In genomic region chr7:126039247-126039835, GRCm38 (mm10) we compare ENCODE assay signal across 8 mouse cellular contexts. TPM values are rescaled to one million over a fixed set of nuclear protein-coding genes. Genes with fewer than 3 reads are reported as not detected.
DNase-seq lines count a peak whose midpoint lies in the region; ATAC-seq and TF ChIP-seq lines count a peak whose summit lies in the region.
"Had no signal": no experiment of that assay in that cellular context is flagged by ENCODE, and none has a peak within 500 bp of the region (broad histone marks: within the 10 kb centered on the region; RNA-seq: fewer than 3 reads in every experiment).

No protein-coding gene starts in this region.

- H3K4me2 ChIP-seq in hindbrain, embryonic 11.5 days (replicated peaks; ENCODE audit: low read depth, low read length): no peak overlapping the region

- ATAC-seq in hindbrain, embryonic 11.5 days (ENCODE audit: low FRiP score): 0 out of 2 replicates have a peak, but pooled peaks have one; percentile 12
- ATAC-seq in megakaryocyte progenitor cell, adult 5-6 weeks (replicated peaks; ENCODE audit: poor library complexity): peak; percentile 44

- H3K4me3 ChIP-seq in MEL (ENCODE audit: control insufficient read depth in 1 of 2, insufficient read depth in 1 of 2, low read depth in 2 of 2, low read length in 2 of 2): no peak overlapping the region
- H3K4me3 ChIP-seq in hindbrain, embryonic 11.5 days (ENCODE audit: low read depth, low read length): no peak overlapping the region

- H3K4me1 ChIP-seq in MEL (ENCODE audit: control insufficient read depth in 1 of 2, insufficient read depth in 2 of 2, low read length in 2 of 2): peaks cover 20 to 48% of the 10 kb centered on the region in 2 experiments
- no peaks in the 10 kb centered on the region; the same call in 1 of the 2 replicates for H3K4me1 ChIP-seq in hindbrain, embryonic 11.5 days (replicated peaks; ENCODE audit: control insufficient read depth, insufficient read depth, low read length)

- H3K27me3 ChIP-seq in MEL (ENCODE audit: control insufficient read depth in 1 of 2, insufficient read depth in 2 of 2, low read length in 2 of 2): no peaks in the 10 kb centered on the region
- H3K27me3 ChIP-seq in hindbrain, embryonic 11.5 days (ENCODE audit: control insufficient read depth, insufficient read depth, low read length): no peaks in the 10 kb centered on the region

- H3K9me3 ChIP-seq in MEL (replicated peaks; ENCODE audit: insufficient read depth, low read length): no peaks in the 10 kb centered on the region
- no peaks in the 10 kb centered on the region for H3K9me3 ChIP-seq in hindbrain, embryonic 11.5 days (ENCODE audit: control insufficient read depth, low read length)

- peaks cover 0 to 40% of the 10 kb centered on the region in 2 experiments; a peak in 2 of 4 replicates for H3K36me3 ChIP-seq in MEL (ENCODE audit: control insufficient read depth in 1 of 2, insufficient read depth in 2 of 2, low read length in 2 of 2)
- H3K36me3 ChIP-seq in hindbrain, embryonic 11.5 days (ENCODE audit: control insufficient read depth, insufficient read depth, low read length): no peaks in the 10 kb centered on the region

- no peak for TF ChIP-seq POLR2A in MEL (IDR thresholded peaks at IDR 0.05; ENCODE audit: control insufficient read depth in 1 of 2, insufficient read depth in 1 of 2, low read depth in 1 of 2, low read length in 2 of 2, poor library complexity in 1 of 2)

- peak overlapping the region; percentile 97 for H3K27ac ChIP-seq in MEL (ENCODE audit: control insufficient read depth, low read depth, low read length)
- H3K27ac ChIP-seq in hindbrain, embryonic 11.5 days (ENCODE audit: low read depth, low read length): peak overlapping the region; percentile 58; the same call in 1 of the 2 replicates

- peak; percentile 55 to 70; a peak in 3 of 4 replicates for TF ChIP-seq EP300 in MEL (IDR thresholded peaks at IDR 0.05; ENCODE audit: low read depth in 1 of 2, low read length in 2 of 2)

- peak overlapping the region; percentile 41; the same call in 1 of the 2 replicates for H3K9ac ChIP-seq in MEL (ENCODE audit: control insufficient read depth, low read depth, low read length, poor library complexity, severe bottlenecking)
- no peak overlapping the region for H3K9ac ChIP-seq in hindbrain, embryonic 11.5 days (ENCODE audit: low read depth, low read length)

- 89% methylated on average over 5 of the region's 5 CpGs for WGBS in hindbrain, embryonic 11.5 days

- DNase-seq in MEL (ENCODE audit: low read depth, low spot score): peak; percentile 73
- peak; percentile 65 for DNase-seq in c-Kit-negative CD71-positive TER-119-positive erythroid progenitor cells, embryonic 14.5 days (ENCODE audit: low read depth, low spot score)
- DNase-seq in hindbrain, embryonic 11.5 days (ENCODE audit: low spot score): no peak
- DNase-seq in gastrocnemius, postnatal 4 days (ENCODE audit: low spot score in 2 of 2): no peak
- DNase-seq in gastrocnemius, postnatal 10 days: no peak
- DNase-seq in adrenal gland, adult (ENCODE audit: inconsistent age in 2 of 2, low spot score in 1 of 2): no peak
- DNase-seq: thymus, postnatal 14 days had no signal

- TF ChIP-seq RAD21 in MEL (IDR thresholded peaks at IDR 0.05; ENCODE audit: low read depth, low read length): no peak

- TF ChIP-seq CTCF in MEL (IDR thresholded peaks at IDR 0.05 in 2 of 3, conservative IDR thresholded peaks at IDR 0.05 in 1 of 3; ENCODE audit: control insufficient read depth in 1 of 3, insufficient read depth in 1 of 3, low read depth in 2 of 3, low read length in 3 of 3, poor library complexity in 1 of 3, severe bottlenecking in 1 of 3): no peak

- H3K79me2 ChIP-seq in MEL (ENCODE audit: control insufficient read depth, insufficient read depth, low read length, poor library complexity): no peaks in the 10 kb centered on the region

TF ChIP-seq in MEL, 35 proteins besides CTCF, POLR2A, EP300 and RAD21:
- no peak for TF ChIP-seq ELF1 (IDR thresholded peaks at IDR 0.05; ENCODE audit: low read depth, low read length)
- 0 out of 2 replicates have a peak, but pooled peaks have one; percentile 30 for TF ChIP-seq TCF12 (IDR thresholded peaks at IDR 0.05; ENCODE audit: low read depth, low read length)
- TF ChIP-seq GATA1 (IDR thresholded peaks at IDR 0.05; ENCODE audit: low read depth, low read length): peak; percentile 74
- TF ChIP-seq BHLHE40 (IDR thresholded peaks at IDR 0.05; ENCODE audit: borderline replicate concordance, low read depth, low read length): peak; percentile 25; the same call in 1 of the 2 replicates
- TF ChIP-seq ETS1 (IDR thresholded peaks at IDR 0.05; ENCODE audit: low read depth, low read length): peak; percentile 88
- peak; percentile 58; the same call in 1 of the 2 replicates for TF ChIP-seq SIN3A (IDR thresholded peaks at IDR 0.05; ENCODE audit: low read length)
- TF ChIP-seq TBP (IDR thresholded peaks at IDR 0.05; ENCODE audit: low read depth, low read length): peak; percentile 70
- TF ChIP-seq UBTF (IDR thresholded peaks at IDR 0.05; ENCODE audit: borderline replicate concordance, insufficient read depth, low read depth, low read length): 0 out of 2 replicates have a peak, but pooled peaks have one; percentile 75
- TF ChIP-seq MYB (IDR thresholded peaks at IDR 0.05; ENCODE audit: low read depth, low read length): no peak
- 0 out of 2 replicates have a peak, but pooled peaks have one; percentile 30 for TF ChIP-seq MXI1 (IDR thresholded peaks at IDR 0.05; ENCODE audit: low read depth, low read length)
- TF ChIP-seq HCFC1 (IDR thresholded peaks at IDR 0.05; ENCODE audit: low read depth, low read length): 0 out of 2 replicates have a peak, but pooled peaks have one; percentile 13
TF ChIP-seq in MEL: peak in this region for 9.

RNA-seq across cellular contexts. Expression of gene Gsg1l, which starts 42.9 kb away (rescaled TPM):
- total RNA-seq in MEL (2012; rRNA removed): not detected in 2 replicates
- not detected for polyA plus RNA-seq in MEL (2012; ENCODE audit: insufficient read depth in 1 of 2, insufficient read length in 2 of 2, low read depth in 1 of 2, low replicate concordance in 2 of 2, missing spikeins in 1 of 2)
- 2.7 and 4.6 TPM in 2 replicates for polyA plus RNA-seq in hindbrain, embryonic 11.5 days (2014; fragmentation: Nextera tagmentation; extraction: Ambion mirVana)
- not detected in 2 replicates for total RNA-seq in megakaryocyte progenitor cell, adult 5-6 weeks (2015)
- not detected in 2 replicates for total RNA-seq in megakaryocyte progenitor cell, adult 5-6 weeks (2017)
- total RNA-seq in gastrocnemius, postnatal 4 days (2021): under 1 TPM; 0.34 to 0.47 TPM
- total RNA-seq in gastrocnemius, postnatal 10 days (2021): under 1 TPM; 0.21 to 0.68 TPM

Comparison
In these comparisons a context has a peak if more than half of its experiments do, and no peak if none do; other contexts are left out.
1. DNase-seq: peak in MEL (single experiment) and c-Kit-negative CD71-positive TER-119-positive erythroid progenitor cells, embryonic 14.5 days (single experiment); none in hindbrain, embryonic 11.5 days (single experiment), gastrocnemius, postnatal 4 days (0 of 2), gastrocnemius, postnatal 10 days (single experiment) and adrenal gland, adult (0 of 2).